Mouse (Mus musculus): ENCODE data around the gene Fbxo17.
A peak's percentile ranks its signal among the peaks of the same experiment; 100 is the strongest.

The Fbxo17 gene

GRCm38 (mm10) chr7:28717726-28718125 is 1.1 kb downstream of the Fbxo17 start:
- DNase-seq (ENCODE audit: inconsistent age in 2 of 2, low spot score in 1 of 2) = no peak

GRCm38 (mm10) chr7:28719159-28719558 is 2.6 kb downstream of the Fbxo17 start:
- DNase-seq (ENCODE audit: inconsistent age in 2 of 2, low spot score in 1 of 2) = no peak

GRCm38 (mm10) chr7:28719650-28720049 is 3.0 kb downstream of the Fbxo17 start:
- DNase-seq (ENCODE audit: inconsistent age in 2 of 2, low spot score in 1 of 2) = no peak

GRCm38 (mm10) chr7:28720753-28721537 is 4.3 kb downstream of the Fbxo17 start:
- DNase-seq (ENCODE audit: inconsistent age in 2 of 2, low spot score in 1 of 2) = no peak

GRCm38 (mm10) chr7:28722079-28722478 is 5.5 kb downstream of the Fbxo17 start:
- DNase-seq (ENCODE audit: inconsistent age in 2 of 2, low spot score in 1 of 2) = no peak

- no peak for DNase-seq (ENCODE audit: inconsistent age in 2 of 2, low spot score in 1 of 2)
Measured at GRCm38 (mm10) chr7:28724613-28725012, 8.0 kb downstream of the Fbxo17 start.

- DNase-seq (ENCODE audit: inconsistent age in 2 of 2, low spot score in 1 of 2) = peak; percentile 88 to 92
Measured at GRCm38 (mm10) chr7:28726600-28726999, 10.0 kb downstream of the Fbxo17 start.

- peak in 1 of 2 experiments; percentile 57 for DNase-seq (ENCODE audit: inconsistent age in 2 of 2, low spot score in 1 of 2)
Measured at GRCm38 (mm10) chr7:28727649-28728340, 11.2 kb downstream of the Fbxo17 start.

GRCm38 (mm10) chr7:28732341-28733142 is 15.9 kb downstream of the Fbxo17 start:
- DNase-seq (ENCODE audit: inconsistent age in 2 of 2, low spot score in 1 of 2) = peak; percentile 87 to 94

GRCm38 (mm10) chr7:28733211-28733610 is 16.6 kb downstream of the Fbxo17 start:
- no peak for DNase-seq (ENCODE audit: inconsistent age in 2 of 2, low spot score in 1 of 2)

GRCm38 (mm10) chr7:28735701-28736100 is 19.1 kb downstream of the Fbxo17 start:
- no peak for DNase-seq (ENCODE audit: inconsistent age in 2 of 2, low spot score in 1 of 2)

GRCm38 (mm10) chr7:28739829-28740228 is 23.2 kb downstream of the Fbxo17 start:
- DNase-seq (ENCODE audit: inconsistent age in 2 of 2, low spot score in 1 of 2) = no peak

- DNase-seq (ENCODE audit: inconsistent age in 2 of 2, low spot score in 1 of 2) = peak; percentile 44 to 77
Measured at GRCm38 (mm10) chr7:28740949-28741348, 24.3 kb downstream of the Fbxo17 start.

- no peak for DNase-seq (ENCODE audit: inconsistent age in 2 of 2, low spot score in 1 of 2)
Measured at GRCm38 (mm10) chr7:28741368-28741708, 24.7 kb downstream of the Fbxo17 start.

GRCm38 (mm10) chr7:28741709-28742438 is 25.3 kb downstream of the Fbxo17 start, which contains the start of the genes Mrps12 and Sars2:
Mrps12 (minus strand) TSS chr7:28741820.
Sars2 (plus strand) TSS chr7:28741992.
- peak; percentile 96 to 99 for DNase-seq (ENCODE audit: inconsistent age in 2 of 2, low spot score in 1 of 2)

- DNase-seq (ENCODE audit: inconsistent age in 2 of 2, low spot score in 1 of 2) = no peak
Measured at GRCm38 (mm10) chr7:28749935-28750334, 33.3 kb downstream of the Fbxo17 start.

GRCm38 (mm10) chr7:28756079-28756478 is 39.5 kb downstream of the Fbxo17 start, which contains the start of gene Ccer2:
Ccer2 (plus strand) TSS chr7:28756174.
- no peak for DNase-seq (ENCODE audit: inconsistent age in 2 of 2, low spot score in 1 of 2)

GRCm38 (mm10) chr7:28758623-28759022 is 42.0 kb downstream of the Fbxo17 start:
- DNase-seq (ENCODE audit: inconsistent age in 2 of 2, low spot score in 1 of 2) = no peak

GRCm38 (mm10) chr7:28761907-28762306 is 45.3 kb downstream of the Fbxo17 start:
- DNase-seq (ENCODE audit: inconsistent age in 2 of 2, low spot score in 1 of 2) = peak; percentile 60 to 79

- peak in 1 of 2 experiments; percentile 67 for DNase-seq (ENCODE audit: inconsistent age in 2 of 2, low spot score in 1 of 2)
Measured at GRCm38 (mm10) chr7:28765211-28765610, 48.6 kb downstream of the Fbxo17 start.
